Mouse (Mus musculus) midbrain, embryonic 12.5 days (tissue): ENCODE results near the gene Krt33b. TPM values are rescaled to one million over a fixed set of nuclear protein-coding genes. Genes with fewer than 3 reads are reported as not detected.
A peak's percentile ranks its signal among the peaks of the same experiment; 100 is the strongest.

Experiments
- ATAC-seq: fragments of 200-750 bp; cut with Nextera tagmentation; 2 replicates; pipeline ENCODE4 v1.8.0; 2017; ENCODE audit warnings: low read depth, moderate TSS enrichment, moderate library complexity; ENCODE audit not compliant: low FRiP score
- H3K27ac ChIP-seq: fragments of 300-500 bp; sonication (generic); replicated peaks from 2 replicates; pipeline ENCODE4 v1.5.1; 2016; ENCODE audit warnings: mild to moderate bottlenecking
- H3K27me3 ChIP-seq: fragments of 300-500 bp; sonication (generic); 2 replicates; pipeline ENCODE4 v1.6.1; 2016; ENCODE audit warnings: mild to moderate bottlenecking
- H3K36me3 ChIP-seq: fragments of 300-500 bp; sonication (generic); 2 replicates; pipeline ENCODE4 v1.6.1; 2016
- H3K4me1 ChIP-seq: fragments of 300-500 bp; sonication (generic); 2 replicates; pipeline ENCODE4 v1.6.1; 2016
- H3K4me2 ChIP-seq: fragments of 300-500 bp; sonication (generic); replicated peaks from 2 replicates; pipeline ENCODE4 v1.6.1; 2016; ENCODE audit warnings: mild to moderate bottlenecking, moderate library complexity
- H3K4me3 ChIP-seq: fragments of 300-500 bp; sonication (generic); 2 replicates; pipeline ENCODE4 v1.5.1; 2016; ENCODE audit warnings: mild to moderate bottlenecking
- H3K9ac ChIP-seq: fragments of 300-500 bp; sonication (generic); replicated peaks from 2 replicates; pipeline ENCODE4 v1.6.1; 2016; ENCODE audit warnings: mild to moderate bottlenecking, moderate library complexity
- H3K9me3 ChIP-seq: fragments of 300-500 bp; sonication (generic); 2 replicates; pipeline ENCODE4 v1.6.1; 2016; ENCODE audit warnings: mild to moderate bottlenecking
- WGBS: fragments of 180-500 bp; shearing (Covaris S2); methylation state at CpG from one replicate; pipeline ENCODE4 v1.1.7; 2016; 5-methylcytosine and 5-hydroxymethylcytosine counted together
- polyA plus RNA-seq: library from polyadenylated mRNA; unstranded; fragments of >200 nt; fragmentation: Nextera tagmentation; extraction: Ambion mirVana; gene quantifications from 2 replicates; pipeline ENCODE4 v1.2.1, GENCODE M21; 2016

Gene Krt33b
- polyA plus RNA-seq, 1 experiment from 2014 or later = not detected

DNA sequence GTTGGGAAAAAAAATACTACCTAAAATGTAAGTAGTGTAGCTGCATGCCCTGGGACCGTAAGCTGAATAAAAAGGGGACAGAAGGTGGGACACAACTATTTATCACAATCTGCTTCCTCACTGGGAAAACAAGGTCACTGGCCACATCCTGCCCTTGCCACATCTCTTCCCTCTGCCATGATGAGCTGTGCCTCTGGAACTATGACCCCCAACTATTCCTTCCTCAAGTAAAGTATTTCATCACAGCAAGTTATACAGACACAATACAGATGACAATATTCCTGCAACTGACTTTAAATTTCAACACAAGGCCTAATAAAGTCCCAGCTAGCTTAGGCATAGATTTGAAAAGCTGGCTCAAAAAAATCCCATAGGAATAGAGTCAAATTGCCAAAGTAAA is 10.2 kb downstream of the Krt33b start:
- WGBS = 92% methylated on average over 1 of the region's 1 CpGs
- no peak for ATAC-seq
- H3K4me2 ChIP-seq = no peak overlapping the region
- H3K36me3 ChIP-seq = no peaks in the 10 kb centered on the region
- H3K9ac ChIP-seq = no peak overlapping the region
- no peaks in the 10 kb centered on the region for H3K27me3 ChIP-seq
- H3K4me1 ChIP-seq = no peaks in the 10 kb centered on the region
- no peak overlapping the region for H3K4me3 ChIP-seq
- H3K27ac ChIP-seq = no peak overlapping the region
- no peaks in the 10 kb centered on the region for H3K9me3 ChIP-seq

DNA sequence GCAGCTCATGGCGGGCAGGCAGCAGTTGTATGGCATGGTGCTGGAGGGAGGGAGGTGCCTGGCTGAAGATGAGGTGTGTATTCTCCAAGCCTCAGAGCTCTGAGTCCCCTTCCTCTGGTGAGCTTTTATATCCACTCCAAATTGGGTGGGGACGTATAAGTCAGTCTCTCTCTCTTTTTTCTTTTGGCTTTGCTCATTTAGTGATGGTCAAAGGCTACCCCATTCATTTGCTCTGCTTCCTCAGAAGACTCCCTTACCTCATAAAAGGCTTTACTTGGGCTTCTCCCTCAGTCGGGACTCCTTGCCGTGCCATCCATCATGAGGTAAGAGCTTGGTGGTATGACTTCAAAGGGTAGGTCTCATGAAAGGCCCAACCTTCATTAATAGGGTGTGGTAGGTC is 13.6 kb downstream of the Krt33b start, which contains the start of gene Krt33a:
Krt33a (minus strand) TSS at position 101 of the 400 bp plus-strand sequence.
- H3K27me3 ChIP-seq = no peaks in the 10 kb centered on the region
- H3K27ac ChIP-seq = no peak within 1 kb of the TSS
- no peaks in the 10 kb centered on the region for H3K9me3 ChIP-seq
- no peak within 1 kb of the TSS for H3K4me2 ChIP-seq
- no peaks in the 10 kb centered on the region for H3K36me3 ChIP-seq
- no peak within 1 kb of the TSS for H3K9ac ChIP-seq
- no peaks in the 10 kb centered on the region for H3K4me1 ChIP-seq
- no peak for ATAC-seq
- 90% methylated on average over 4 of the region's 4 CpGs for WGBS
- no peak within 1 kb of the TSS for H3K4me3 ChIP-seq

DNA sequence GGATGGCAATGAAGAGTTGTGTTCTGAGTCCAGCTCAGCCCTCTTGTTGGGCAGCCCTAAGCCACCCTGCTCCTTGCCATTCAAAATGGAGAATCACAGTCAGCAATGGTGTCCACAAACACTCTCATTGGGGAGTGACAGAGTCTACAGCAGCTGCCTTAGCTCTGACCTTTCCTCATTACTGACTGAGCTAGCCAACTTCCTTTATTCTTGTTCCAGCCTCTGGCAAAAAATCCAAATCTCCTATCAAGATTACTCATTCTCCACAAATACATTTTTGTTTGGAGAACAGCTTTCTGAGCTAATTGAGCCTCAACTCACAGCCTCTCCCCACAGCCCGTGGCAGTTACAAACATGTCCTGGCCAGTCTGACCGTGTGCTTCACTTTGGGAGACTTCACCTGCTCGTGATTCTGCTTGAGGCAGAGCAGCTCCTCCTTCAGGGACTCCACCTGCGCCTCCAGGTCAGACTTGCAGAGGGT is 15.9 kb downstream of the Krt33b start:
- Histone ChIP-seq H3K4me2 (no peak overlapping the region), H3K27me3 (no peaks in the 10 kb centered on the region), H3K36me3 (no peaks in the 10 kb centered on the region), H3K9me3 (no peaks in the 10 kb centered on the region), H3K27ac (no peak overlapping the region), H3K4me1 (no peaks in the 10 kb centered on the region), H3K9ac (no peak overlapping the region), H3K4me3 (no peak overlapping the region)
- no peak for ATAC-seq
- 76% methylated on average over 4 of the region's 4 CpGs for WGBS

DNA sequence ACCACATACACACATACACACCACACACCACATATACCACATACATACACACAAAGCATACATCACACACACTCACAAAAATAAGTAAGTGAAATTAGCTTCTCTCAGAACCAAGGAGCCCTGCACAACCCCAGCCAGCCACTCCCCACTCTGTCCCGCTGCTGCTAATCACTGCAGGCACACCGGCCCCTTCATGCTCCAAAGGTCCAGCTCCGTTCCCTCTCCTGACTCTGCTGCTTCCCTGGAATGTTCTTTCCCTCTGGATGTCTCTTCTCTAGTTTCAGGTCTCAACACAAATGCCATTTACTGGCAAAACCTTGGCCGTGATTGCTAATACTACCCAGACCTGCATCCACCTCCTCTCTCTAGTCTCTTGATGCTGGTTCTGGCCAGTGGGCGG is 19.0 kb downstream of the Krt33b start:
- Histone ChIP-seq H3K36me3 (no peaks in the 10 kb centered on the region), H3K9me3 (no peaks in the 10 kb centered on the region), H3K4me3 (no peak overlapping the region), H3K27me3 (no peaks in the 10 kb centered on the region), H3K4me2 (no peak overlapping the region), H3K9ac (no peak overlapping the region), H3K27ac (no peak overlapping the region), H3K4me1 (no peaks in the 10 kb centered on the region)
- no peak for ATAC-seq
- WGBS = 84% methylated on average over 5 of the region's 5 CpGs

DNA sequence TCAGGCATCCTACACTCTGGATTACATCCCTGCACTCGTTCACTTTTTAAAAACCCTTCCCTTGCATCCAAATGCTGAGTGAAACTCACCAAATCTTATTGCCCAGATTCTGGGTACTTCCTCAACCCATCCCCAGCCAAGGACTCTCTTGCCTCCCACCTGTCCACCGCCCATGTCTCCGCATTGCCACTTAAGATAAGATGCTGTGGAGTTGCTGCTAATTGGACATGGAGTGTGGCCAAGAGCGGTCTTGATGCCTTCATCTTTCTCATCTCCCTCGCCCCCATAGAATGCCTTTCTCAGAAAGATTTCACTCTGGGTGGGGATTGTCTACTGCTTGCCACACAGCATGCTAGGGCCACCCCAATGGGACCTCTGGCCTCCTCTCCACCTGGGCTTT is 21.3 kb downstream of the Krt33b start:
- H3K4me1 ChIP-seq = no peaks in the 10 kb centered on the region
- H3K27ac ChIP-seq = no peak overlapping the region
- no peaks in the 10 kb centered on the region for H3K36me3 ChIP-seq
- H3K4me3 ChIP-seq = no peak overlapping the region
- H3K27me3 ChIP-seq = no peaks in the 10 kb centered on the region
- no peaks in the 10 kb centered on the region for H3K9me3 ChIP-seq
- WGBS = 86% methylated on average over 5 of the region's 5 CpGs
- no peak overlapping the region for H3K4me2 ChIP-seq
- no peak for ATAC-seq
- H3K9ac ChIP-seq = no peak overlapping the region

DNA sequence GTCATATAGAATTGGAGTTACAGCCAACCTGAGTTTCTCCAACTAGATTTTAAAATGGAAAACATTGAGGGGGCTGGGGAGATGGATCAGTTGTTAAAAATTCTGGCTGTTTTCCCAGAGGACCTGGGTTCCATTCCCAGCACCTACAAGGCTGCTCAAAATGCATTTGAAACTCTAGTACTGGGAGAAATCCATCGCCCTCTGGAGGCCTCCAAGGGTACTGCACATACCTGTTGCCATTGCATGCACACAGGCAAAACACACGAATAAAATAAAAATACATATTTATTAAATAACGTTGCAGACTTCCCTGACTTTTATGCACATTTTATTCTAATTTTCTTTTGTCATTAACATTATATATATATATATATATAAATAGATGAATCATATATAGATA is 23.0 kb downstream of the Krt33b start:
- Histone ChIP-seq H3K9me3 (0 out of 2 replicates have a peak, but pooled peaks cover 1% of the 10 kb centered on the region), H3K27ac (no peak overlapping the region), H3K4me3 (no peak overlapping the region), H3K36me3 (no peaks in the 10 kb centered on the region), H3K4me2 (no peak overlapping the region), H3K27me3 (no peaks in the 10 kb centered on the region), H3K4me1 (no peaks in the 10 kb centered on the region), H3K9ac (no peak overlapping the region)
- WGBS = 52% methylated on average over 3 of the region's 3 CpGs
- no peak for ATAC-seq

DNA sequence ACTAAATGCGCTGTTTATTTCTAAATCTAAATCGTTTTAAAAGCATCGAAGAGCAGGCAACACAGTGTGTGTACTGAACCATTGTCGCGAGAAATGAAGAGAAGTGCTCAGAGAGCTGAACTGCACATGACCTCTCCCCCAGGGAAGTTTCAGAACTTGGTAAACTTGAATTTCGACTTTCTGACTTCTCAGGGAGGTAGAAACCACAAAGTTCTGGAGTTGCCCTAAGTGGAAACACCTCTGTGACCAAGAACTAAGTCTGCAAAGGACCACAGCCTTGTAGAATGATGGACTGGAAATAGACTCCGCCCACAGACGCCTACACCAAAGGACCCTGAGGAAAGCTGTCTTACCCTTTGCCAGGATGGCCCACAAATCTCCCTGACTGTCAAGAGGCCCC is 23.8 kb downstream of the Krt33b start:
- H3K27ac ChIP-seq = no peak overlapping the region
- H3K4me3 ChIP-seq = no peak overlapping the region
- H3K9me3 ChIP-seq = 0 out of 2 replicates have a peak, but pooled peaks cover 3% of the 10 kb centered on the region
- H3K27me3 ChIP-seq = no peaks in the 10 kb centered on the region
- H3K9ac ChIP-seq = no peak overlapping the region
- no peak overlapping the region for H3K4me2 ChIP-seq
- 87% methylated on average over 8 of the region's 8 CpGs for WGBS
- no peaks in the 10 kb centered on the region for H3K4me1 ChIP-seq
- H3K36me3 ChIP-seq = no peaks in the 10 kb centered on the region
- no peak for ATAC-seq

DNA sequence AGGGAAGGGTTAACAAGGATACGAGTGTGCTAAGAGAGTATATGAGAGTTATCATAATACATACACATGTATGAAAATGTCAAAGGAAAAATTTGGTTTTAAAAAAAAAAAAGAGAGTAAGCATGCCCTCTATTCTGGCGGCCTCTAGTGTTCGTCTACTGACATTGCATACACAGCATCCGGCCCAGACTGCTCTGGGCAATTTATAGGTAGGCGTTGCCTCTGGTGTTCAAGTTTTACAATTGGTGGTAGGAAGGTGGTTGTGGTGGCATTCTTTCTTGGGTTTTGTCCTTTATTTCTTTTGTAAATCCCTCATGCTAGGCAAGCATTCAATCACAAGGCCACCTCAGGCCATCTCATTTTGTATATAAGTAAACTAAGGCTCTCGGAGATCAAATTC is 24.8 kb downstream of the Krt33b start:
- Histone ChIP-seq H3K36me3 (no peaks in the 10 kb centered on the region), H3K4me1 (no peaks in the 10 kb centered on the region), H3K4me3 (no peak overlapping the region), H3K9ac (no peak overlapping the region), H3K27me3 (no peaks in the 10 kb centered on the region), H3K27ac (no peak overlapping the region), H3K9me3 (0 out of 2 replicates have a peak, but pooled peaks cover 3% of the 10 kb centered on the region), H3K4me2 (no peak overlapping the region)
- 27% methylated on average over 6 of the region's 6 CpGs for WGBS
- ATAC-seq = no peak

DNA sequence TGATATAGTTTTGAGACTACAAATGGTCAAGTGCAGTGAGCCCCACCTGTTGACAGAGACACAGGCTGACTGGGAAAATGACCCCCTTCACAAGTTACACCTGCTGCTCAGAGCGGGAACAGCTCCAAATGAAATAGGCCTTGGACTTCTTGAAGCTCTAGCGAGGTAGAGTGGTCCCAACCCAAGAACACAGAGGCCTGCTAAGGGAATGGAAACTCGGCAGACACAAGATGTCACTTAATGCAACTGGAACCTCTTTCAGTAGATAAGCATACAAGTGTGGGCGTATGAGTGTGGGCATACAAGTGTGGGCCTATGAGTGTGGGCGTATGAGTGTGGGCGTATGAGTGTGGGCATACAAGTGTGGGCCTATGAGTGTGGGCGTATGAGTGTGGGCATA is 30.6 kb downstream of the Krt33b start:
- Histone ChIP-seq H3K36me3 (no peaks in the 10 kb centered on the region), H3K9ac (no peak overlapping the region), H3K4me2 (no peak overlapping the region), H3K9me3 (0 out of 2 replicates have a peak, but pooled peaks cover 3% of the 10 kb centered on the region), H3K27me3 (0 out of 2 replicates have a peak, but pooled peaks cover 4% of the 10 kb centered on the region), H3K4me1 (no peaks in the 10 kb centered on the region), H3K4me3 (no peak overlapping the region), H3K27ac (no peak overlapping the region)
- WGBS = 93% methylated on average over 7 of the region's 7 CpGs
- no peak for ATAC-seq

DNA sequence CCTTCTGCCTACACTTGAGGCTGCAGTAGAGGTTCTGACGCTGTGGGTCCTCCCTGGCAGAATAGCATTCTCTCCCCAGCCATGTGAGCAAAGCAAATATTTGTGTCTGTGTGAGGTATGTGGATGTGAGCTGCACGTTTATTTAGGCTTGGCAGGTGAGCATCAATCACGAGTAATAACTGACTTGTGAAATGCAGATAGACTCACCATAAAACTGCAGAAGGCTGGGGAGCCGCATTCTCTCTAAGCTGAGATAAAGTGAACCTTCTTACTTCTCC is 35.3 kb downstream of the Krt33b start:
- no peak overlapping the region for H3K9ac ChIP-seq
- H3K4me1 ChIP-seq = no peaks in the 10 kb centered on the region
- no peaks in the 10 kb centered on the region for H3K9me3 ChIP-seq
- 79% methylated on average over 4 of the region's 4 CpGs for WGBS
- H3K27ac ChIP-seq = no peak overlapping the region
- no peak overlapping the region for H3K4me2 ChIP-seq
- H3K27me3 ChIP-seq = peaks cover 12% of the 10 kb centered on the region
- no peak overlapping the region for H3K4me3 ChIP-seq
- H3K36me3 ChIP-seq = no peaks in the 10 kb centered on the region
- ATAC-seq = no peak

DNA sequence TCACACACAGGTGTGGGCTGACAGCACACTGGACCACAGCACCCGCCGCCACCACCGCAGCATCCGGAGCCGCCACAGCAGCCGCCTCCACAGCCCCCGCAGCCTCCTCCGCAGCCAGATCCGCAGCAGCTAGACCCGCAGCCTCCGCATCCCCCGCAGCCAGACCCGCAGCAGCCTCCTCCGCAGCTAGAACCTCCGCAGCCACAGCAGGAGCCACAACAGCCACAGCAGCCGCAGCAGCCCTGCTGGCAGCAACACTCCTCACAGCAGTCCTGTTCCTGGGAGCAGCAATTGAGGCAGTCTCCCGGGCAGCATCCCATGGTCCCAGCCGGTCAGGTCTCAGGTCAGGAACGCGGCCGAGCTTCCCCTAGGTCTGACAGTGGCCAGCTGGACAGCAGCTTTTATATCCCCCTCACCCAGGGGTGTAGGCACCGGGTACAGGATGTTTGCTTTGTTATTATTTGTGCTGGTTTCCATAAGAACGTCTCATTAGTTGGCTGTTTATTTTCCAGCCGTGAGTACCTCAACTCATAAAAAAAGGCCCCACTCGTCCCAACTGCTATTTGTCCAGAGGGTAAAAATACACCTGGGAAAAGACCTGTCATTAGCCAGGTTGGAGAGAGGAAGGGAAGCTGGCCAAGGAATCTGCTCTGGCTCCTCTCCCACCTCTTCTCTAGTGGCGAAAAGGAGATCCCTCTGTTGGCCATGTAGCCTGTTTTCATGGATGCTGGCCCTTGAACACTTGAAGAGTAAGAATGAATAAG is 35.9 kb downstream of the Krt33b start, which contains the start of gene Krtap17-1:
Krtap17-1 (minus strand) TSS at position 375 of the 764 bp plus-strand sequence.
- ATAC-seq = no peak
- peak within 1 kb of the TSS; percentile 22 for H3K4me3 ChIP-seq
- H3K4me2 ChIP-seq = peak within 1 kb of the TSS; percentile 43
- no peaks in the 10 kb centered on the region for H3K9me3 ChIP-seq
- H3K27ac ChIP-seq = no peak within 1 kb of the TSS
- H3K4me1 ChIP-seq = no peaks in the 10 kb centered on the region
- peaks cover 12% of the 10 kb centered on the region for H3K27me3 ChIP-seq
- WGBS = 35% methylated on average over 26 of the region's 26 CpGs
- H3K36me3 ChIP-seq = no peaks in the 10 kb centered on the region
- peak within 1 kb of the TSS; percentile 7; the same call in 1 of the 2 replicates for H3K9ac ChIP-seq

DNA sequence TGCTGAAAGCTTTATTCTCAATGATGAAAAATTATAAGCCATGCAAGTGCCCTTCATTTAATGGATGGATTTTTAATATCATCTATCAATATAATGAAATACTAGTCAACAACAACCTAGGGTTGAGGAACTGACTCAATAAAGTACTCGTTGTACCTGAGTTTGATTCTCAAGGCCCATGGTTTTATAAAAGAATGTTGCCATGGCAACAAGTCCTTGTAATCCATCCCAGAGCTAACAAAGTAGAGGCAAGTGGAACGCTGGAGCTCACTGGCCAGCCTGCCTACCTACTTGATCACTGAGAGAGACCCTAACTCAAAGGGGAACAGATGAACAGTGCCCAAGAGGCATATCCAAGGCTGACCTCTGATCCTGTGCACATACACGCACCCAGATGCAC is 39.1 kb downstream of the Krt33b start:
- Histone ChIP-seq H3K36me3 (no peaks in the 10 kb centered on the region), H3K4me1 (no peaks in the 10 kb centered on the region), H3K9me3 (no peaks in the 10 kb centered on the region), H3K4me2 (no peak overlapping the region), H3K27ac (no peak overlapping the region), H3K9ac (no peak overlapping the region), H3K4me3 (no peak overlapping the region), H3K27me3 (peaks cover 8% of the 10 kb centered on the region)
- ATAC-seq = no peak
- 71% methylated on average over 3 of the region's 3 CpGs for WGBS
